Mouse (Mus musculus): ENCODE data around the gene Gm27021. TPM values are rescaled to one million over a fixed set of nuclear protein-coding genes. Genes with fewer than 3 reads are reported as not detected.
A peak's percentile ranks its signal among the peaks of the same experiment; 100 is the strongest.

Gm27021 gene
- polyA plus RNA-seq, 1 experiment from 2014 or later, result 1.4 TPM

DNA sequence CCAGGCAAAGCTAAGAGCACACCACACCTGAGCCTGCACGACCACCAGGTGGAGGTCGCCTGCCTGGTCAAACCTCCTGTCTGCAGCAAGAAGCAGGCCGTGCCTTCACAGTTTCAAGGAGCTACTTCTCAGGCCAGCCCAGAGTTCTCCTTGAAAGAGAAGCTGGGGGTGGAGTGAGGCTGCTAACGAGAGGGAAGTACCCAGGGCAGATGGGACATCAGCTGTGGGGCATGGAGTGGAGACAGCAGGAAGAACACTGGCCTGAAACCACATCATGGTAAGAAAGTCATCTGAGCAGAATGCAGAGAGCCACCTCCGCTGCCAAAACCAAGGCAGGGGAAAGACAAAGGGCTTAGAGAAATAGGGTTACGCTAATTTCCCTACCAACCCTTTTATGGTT is 3.3 kb downstream of the Gm27021 start:
- DNase-seq, result no peak
- H3K27me3 ChIP-seq (ENCODE audit: insufficient read depth, low read length), result no peaks in the 10 kb centered on the region
- no peaks in the 10 kb centered on the region; the same call in 1 of the 2 replicates for H3K36me3 ChIP-seq (replicated peaks; ENCODE audit: insufficient read depth, low read length)
- TF ChIP-seq EP300 (IDR thresholded peaks at IDR 0.05; ENCODE audit: low read depth) (no peak), CTCF (IDR thresholded peaks at IDR 0.05; ENCODE audit: low read depth) (no peak)
- peaks cover 31% of the 10 kb centered on the region for H3K4me1 ChIP-seq (ENCODE audit: insufficient read depth)
- H3K9ac ChIP-seq (replicated peaks), result no peak overlapping the region
- ATAC-seq, result no peak
- no peaks in the 10 kb centered on the region for H3K9me3 ChIP-seq (ENCODE audit: low read length)
- WGBS (ENCODE audit: insufficient replicate concordance), result 61% methylated on average over 6 of the region's 6 CpGs
- no peak overlapping the region for H3K27ac ChIP-seq (ENCODE audit: low read depth)
- no peak overlapping the region for H3K4me2 ChIP-seq (ENCODE audit: low read depth, low read length)
- no peak overlapping the region for H3K4me3 ChIP-seq (ENCODE audit: low read depth, low read length)

DNA sequence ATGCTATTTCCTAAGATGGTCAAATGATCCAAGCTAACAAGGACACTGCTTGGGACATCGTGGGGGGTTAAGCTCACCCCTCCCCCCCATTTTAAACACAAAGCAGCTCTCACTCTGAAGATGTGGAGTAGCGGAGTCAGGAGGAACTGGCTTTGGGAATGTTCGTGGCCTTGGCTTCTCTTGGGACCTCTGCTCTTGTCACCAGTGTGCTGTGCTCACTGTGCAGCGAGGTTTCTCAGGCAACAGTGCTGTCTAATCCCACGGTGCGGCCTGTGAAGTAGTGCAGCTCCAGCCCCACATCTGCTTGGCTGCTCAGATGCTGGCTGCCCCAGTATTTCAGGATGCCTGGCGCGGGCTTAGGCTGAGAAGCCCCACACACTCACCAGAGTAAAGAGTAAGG is 10.5 kb downstream of the Gm27021 start:
- ATAC-seq (no peak), DNase-seq (no peak)
- no peak for TF ChIP-seq EP300 (IDR thresholded peaks at IDR 0.05; ENCODE audit: low read depth)
- no peak for TF ChIP-seq CTCF (IDR thresholded peaks at IDR 0.05; ENCODE audit: low read depth)
- Histone ChIP-seq H3K27ac (ENCODE audit: low read depth) (no peak overlapping the region), H3K9ac (replicated peaks) (no peak overlapping the region), H3K4me3 (ENCODE audit: low read depth, low read length) (no peak overlapping the region), H3K36me3 (replicated peaks; ENCODE audit: insufficient read depth, low read length) (peaks cover 31% of the 10 kb centered on the region; the same call in 1 of the 2 replicates), H3K4me2 (ENCODE audit: low read depth, low read length) (no peak overlapping the region), H3K27me3 (ENCODE audit: insufficient read depth, low read length) (no peaks in the 10 kb centered on the region), H3K9me3 (ENCODE audit: low read length) (no peaks in the 10 kb centered on the region), H3K4me1 (ENCODE audit: insufficient read depth) (no peaks in the 10 kb centered on the region)
- 89% methylated on average over 8 of the region's 8 CpGs for WGBS (ENCODE audit: insufficient replicate concordance)

DNA sequence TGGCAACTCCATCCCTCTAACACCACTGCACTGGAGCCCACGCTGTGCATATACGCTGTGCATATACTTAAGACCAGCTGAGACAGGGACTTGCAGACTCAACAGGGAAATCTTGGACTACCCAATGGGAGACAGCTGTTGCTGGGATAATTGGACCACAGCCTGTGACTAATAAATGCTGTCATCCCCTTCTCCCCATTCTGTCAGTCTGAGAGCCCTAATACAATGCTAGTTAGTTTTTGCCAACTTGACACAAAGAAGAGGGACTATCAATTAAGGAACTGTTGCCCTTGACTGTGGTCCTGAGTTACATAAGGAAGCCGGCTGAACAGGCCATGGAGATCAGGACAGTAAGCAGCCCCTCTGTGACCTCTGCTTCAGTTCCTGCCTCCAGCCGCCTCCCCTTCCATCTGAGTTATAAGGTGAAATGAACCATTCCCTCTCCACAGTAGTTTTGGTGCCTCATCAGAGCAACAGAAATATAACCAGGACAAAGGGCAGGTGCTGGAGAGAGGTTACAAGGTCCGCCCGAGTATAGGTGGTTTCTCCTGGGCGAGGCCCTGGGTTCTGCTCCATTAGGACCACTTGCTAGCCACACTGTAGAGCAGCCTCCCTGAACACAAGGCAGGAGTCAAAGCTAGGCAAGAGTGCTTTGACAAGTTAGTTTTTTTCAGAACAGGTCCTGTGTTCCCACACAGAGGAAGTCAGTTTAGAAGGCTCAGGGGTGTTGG is 11.4 kb downstream of the Gm27021 start:
- Histone ChIP-seq H3K9me3 (ENCODE audit: low read length) (no peaks in the 10 kb centered on the region), H3K4me1 (ENCODE audit: insufficient read depth) (no peaks in the 10 kb centered on the region), H3K36me3 (replicated peaks; ENCODE audit: insufficient read depth, low read length) (peaks cover 31% of the 10 kb centered on the region; the same call in 1 of the 2 replicates), H3K27ac (ENCODE audit: low read depth) (no peak overlapping the region), H3K9ac (replicated peaks) (no peak overlapping the region), H3K4me3 (ENCODE audit: low read depth, low read length) (no peak overlapping the region), H3K27me3 (ENCODE audit: insufficient read depth, low read length) (no peaks in the 10 kb centered on the region), H3K4me2 (ENCODE audit: low read depth, low read length) (no peak overlapping the region)
- DNase-seq (no peak), ATAC-seq (no peak)
- 83% methylated on average over 7 of the region's 7 CpGs for WGBS (ENCODE audit: insufficient replicate concordance)
- TF ChIP-seq CTCF (IDR thresholded peaks at IDR 0.05; ENCODE audit: low read depth), result no peak
- no peak for TF ChIP-seq EP300 (IDR thresholded peaks at IDR 0.05; ENCODE audit: low read depth)

- 70% methylated on average over 7 of the region's 7 CpGs for WGBS (ENCODE audit: insufficient replicate concordance)
- H3K4me2 ChIP-seq (ENCODE audit: low read depth, low read length), result no peak within 1 kb of the TSS
- TF ChIP-seq EP300 (IDR thresholded peaks at IDR 0.05; ENCODE audit: low read depth) (no peak), CTCF (IDR thresholded peaks at IDR 0.05; ENCODE audit: low read depth) (no peak)
- H3K27me3 ChIP-seq (ENCODE audit: insufficient read depth, low read length), result no peaks in the 10 kb centered on the region
- H3K9me3 ChIP-seq (ENCODE audit: low read length), result no peaks in the 10 kb centered on the region
- ATAC-seq (no peak), DNase-seq (no peak)
- no peak within 1 kb of the TSS for H3K9ac ChIP-seq (replicated peaks)
- no peak within 1 kb of the TSS for H3K4me3 ChIP-seq (ENCODE audit: low read depth, low read length)
- H3K27ac ChIP-seq (ENCODE audit: low read depth), result no peak within 1 kb of the TSS
- H3K36me3 ChIP-seq (replicated peaks; ENCODE audit: insufficient read depth, low read length), result no peaks in the 10 kb centered on the region
- H3K4me1 ChIP-seq (ENCODE audit: insufficient read depth), result no peaks in the 10 kb centered on the region
Measured at GRCm38 (mm10) chr8:120647532-120647931, 20.3 kb downstream of the Gm27021 start, which contains the start of gene 1190005I06Rik. Gene 1190005I06Rik, minus strand, starts transcription at chr8:120647632.

DNA sequence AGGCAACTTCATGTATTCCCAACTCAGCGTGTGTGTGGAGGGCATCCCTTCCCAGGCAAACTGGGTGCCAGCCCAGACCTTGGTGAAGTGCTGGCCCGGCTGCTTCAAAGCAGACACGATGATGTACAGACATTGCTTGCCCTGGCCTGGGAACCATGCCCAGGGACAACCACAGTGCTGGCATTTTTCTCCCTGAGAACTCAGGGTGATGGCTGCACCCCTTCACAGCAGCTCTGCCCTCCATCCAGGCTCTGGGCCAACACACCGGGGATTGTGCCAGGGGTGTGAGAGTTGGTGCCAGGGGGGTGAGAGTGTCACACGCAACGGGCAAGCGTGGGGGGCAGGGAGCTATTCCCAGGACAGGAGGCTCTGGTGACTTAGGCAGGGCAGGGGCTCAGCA is 23.2 kb downstream of the Gm27021 start:
- H3K36me3 ChIP-seq (replicated peaks; ENCODE audit: insufficient read depth, low read length), result no peaks in the 10 kb centered on the region
- H3K9ac ChIP-seq (replicated peaks), result no peak overlapping the region
- ATAC-seq, result no peak
- DNase-seq, result no peak
- H3K9me3 ChIP-seq (ENCODE audit: low read length), result no peaks in the 10 kb centered on the region
- no peaks in the 10 kb centered on the region for H3K27me3 ChIP-seq (ENCODE audit: insufficient read depth, low read length)
- no peaks in the 10 kb centered on the region for H3K4me1 ChIP-seq (ENCODE audit: insufficient read depth)
- H3K4me3 ChIP-seq (ENCODE audit: low read depth, low read length), result no peak overlapping the region
- H3K4me2 ChIP-seq (ENCODE audit: low read depth, low read length), result no peak overlapping the region
- no peak overlapping the region for H3K27ac ChIP-seq (ENCODE audit: low read depth)
- TF ChIP-seq EP300 (IDR thresholded peaks at IDR 0.05; ENCODE audit: low read depth) (no peak), CTCF (IDR thresholded peaks at IDR 0.05; ENCODE audit: low read depth) (no peak)
- WGBS (ENCODE audit: insufficient replicate concordance), result 69% methylated on average over 7 of the region's 7 CpGs

DNA sequence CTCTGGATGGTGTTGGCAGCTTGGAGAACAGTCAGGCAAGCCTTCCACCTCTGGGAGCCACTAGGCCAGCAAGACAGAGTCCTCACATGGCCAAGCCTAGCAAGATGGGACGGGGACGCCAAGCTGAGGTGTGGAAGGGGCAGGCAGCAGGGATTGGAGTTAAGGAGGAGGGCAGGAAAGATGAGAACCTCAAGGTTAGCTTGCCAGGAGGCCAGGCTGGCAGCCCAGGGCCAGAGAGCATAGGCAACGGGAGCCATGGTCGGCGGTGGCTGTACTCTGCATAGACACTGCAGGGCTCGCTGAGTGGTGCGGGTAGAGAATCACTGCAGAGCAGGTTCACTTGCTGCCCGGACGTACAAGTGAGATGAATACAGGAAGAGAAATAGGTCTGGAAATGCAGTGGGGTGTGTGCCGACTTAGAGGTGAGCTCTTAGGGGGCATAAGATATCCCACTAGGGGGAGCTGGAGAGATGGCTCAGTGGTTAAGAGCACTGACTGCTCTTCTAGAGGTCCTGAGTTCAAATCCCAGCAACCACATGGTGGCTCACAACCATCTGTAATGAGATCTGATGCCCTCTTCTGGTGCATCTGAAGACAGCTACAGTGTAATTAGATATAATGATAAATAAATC is 25.7 kb downstream of the Gm27021 start:
- Histone ChIP-seq H3K9ac (replicated peaks) (no peak overlapping the region), H3K27ac (ENCODE audit: low read depth) (no peak overlapping the region), H3K4me3 (ENCODE audit: low read depth, low read length) (no peak overlapping the region), H3K4me2 (ENCODE audit: low read depth, low read length) (no peak overlapping the region), H3K27me3 (ENCODE audit: insufficient read depth, low read length) (no peaks in the 10 kb centered on the region), H3K9me3 (ENCODE audit: low read length) (no peaks in the 10 kb centered on the region), H3K36me3 (replicated peaks; ENCODE audit: insufficient read depth, low read length) (no peaks in the 10 kb centered on the region), H3K4me1 (ENCODE audit: insufficient read depth) (no peaks in the 10 kb centered on the region)
- TF ChIP-seq CTCF (IDR thresholded peaks at IDR 0.05; ENCODE audit: low read depth) (peak; percentile 19; the same call in 1 of the 2 replicates), EP300 (IDR thresholded peaks at IDR 0.05; ENCODE audit: low read depth) (no peak)
- DNase-seq, result no peak
- ATAC-seq, result no peak
- WGBS (ENCODE audit: insufficient replicate concordance), result 75% methylated on average over 10 of the region's 10 CpGs
